In the genomic region with DNA sequence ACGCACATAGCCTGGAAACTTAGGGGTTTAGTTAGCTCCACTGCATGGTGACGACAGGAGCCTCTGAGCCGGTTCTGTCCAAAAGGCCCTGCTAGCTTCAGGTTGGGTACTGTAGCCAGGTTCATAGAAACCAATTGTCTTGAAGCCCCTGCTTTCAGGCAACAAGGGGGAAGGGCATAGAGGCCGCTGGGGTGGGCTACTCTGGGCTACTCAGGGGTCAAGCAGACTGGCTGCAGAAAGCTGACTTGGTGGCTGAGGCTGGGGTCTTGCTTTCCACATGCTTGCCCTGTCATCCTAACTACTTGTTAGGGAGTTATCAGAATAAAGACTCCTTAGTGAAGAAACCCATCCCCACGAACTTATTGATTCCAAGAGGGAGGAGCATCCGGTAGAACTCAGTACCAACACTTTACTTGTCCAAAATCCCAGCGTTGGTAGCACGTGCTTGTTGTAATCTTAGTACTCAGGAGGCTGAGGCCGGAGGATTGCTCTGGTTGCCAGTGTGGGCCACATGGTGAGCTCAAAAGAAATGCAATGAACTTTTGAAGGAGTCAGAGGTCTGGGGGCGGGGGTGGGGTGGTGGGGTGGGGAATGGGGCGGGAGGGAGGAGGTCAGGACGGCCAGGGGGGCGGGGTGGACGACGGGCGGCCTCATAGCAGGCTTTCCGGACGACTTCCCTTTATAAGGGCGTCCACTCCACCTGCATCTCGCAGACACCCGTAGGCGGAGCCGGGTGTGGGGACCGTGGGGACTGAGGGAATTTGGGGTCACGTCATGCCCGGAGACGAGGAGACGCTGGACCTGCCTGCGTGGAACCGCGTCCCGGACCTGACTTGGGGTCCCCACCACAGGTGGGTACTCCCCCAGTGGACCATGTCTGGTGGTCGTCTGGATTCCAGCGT, we compare ENCODE assay signal across 7 mouse cellular contexts. TPM values are rescaled to one million over a fixed set of nuclear protein-coding genes. Genes with fewer than 3 reads are reported as not detected.
DNase-seq lines count a peak whose midpoint lies in the region; ATAC-seq and TF ChIP-seq lines count a peak whose summit lies in the region.

TSS of gene Mcoln2 (plus strand) at position 678 of the 902 bp plus-strand sequence.

- H3K27ac ChIP-seq in CH12.LX (ENCODE audit: insufficient read depth, low read depth): peak within 1 kb of the TSS; percentile 53
- H3K27ac ChIP-seq in heart, embryonic 15.5 days: peak within 1 kb of the TSS; percentile 5; the same call in 1 of the 2 replicates
- no peak within 1 kb of the TSS for H3K27ac ChIP-seq in limb, embryonic 12.5 days
- no peak within 1 kb of the TSS for H3K27ac ChIP-seq in midbrain, embryonic 14.5 days (replicated peaks; ENCODE audit: low read depth, low read length)

- peak; percentile 93 for TF ChIP-seq POLR2A in CH12.LX (IDR thresholded peaks at IDR 0.05; ENCODE audit: low read depth, low read length)

- in situ Hi-C loops in CH12.LX (cut with MboI; ENCODE audit: low pct_ligation_motif_present, low pct_unique_long_range_greater_than_20kb, low sequenced_read_pairs): no loop called here

- 13% methylated on average over 34 of the region's 34 CpGs for WGBS in heart, embryonic 15.5 days
- 11% methylated on average over 32 of the region's 34 CpGs for WGBS in limb, embryonic 12.5 days
- WGBS in midbrain, embryonic 14.5 days: 12% methylated on average over 34 of the region's 34 CpGs

- peaks cover 15% of the 10 kb centered on the region for H3K79me2 ChIP-seq in CH12.LX (replicated peaks; ENCODE audit: control insufficient read depth, extremely low read depth, insufficient read depth, poor library complexity, severe bottlenecking)

- TF ChIP-seq CTCF in CH12.LX (conservative IDR thresholded peaks at IDR 0.05 in 1 of 2, IDR thresholded peaks at IDR 0.05 in 1 of 2; ENCODE audit: low read depth in 2 of 2, low read length in 2 of 2): no peak

- dilution Hi-C loops in CH12.LX (cut with MboI; ENCODE audit: extremely low pct_ligation_motif_present, extremely low pct_unique_long_range_greater_than_20kb, low sequenced_read_pairs): no loop called here

- H3K4me3 ChIP-seq in CH12.LX (replicated peaks in 1 of 3; ENCODE audit: low read depth in 2 of 3, low read length in 2 of 3, poor library complexity in 1 of 3): peak within 1 kb of the TSS; percentile 66 to 82 (median 77)
- peak within 1 kb of the TSS; percentile 55 for H3K4me3 ChIP-seq in heart, embryonic 15.5 days
- peak within 1 kb of the TSS; percentile 46 for H3K4me3 ChIP-seq in limb, embryonic 12.5 days (replicated peaks)
- H3K4me3 ChIP-seq in midbrain, embryonic 14.5 days (replicated peaks; ENCODE audit: low read depth, low read length): peak within 1 kb of the TSS; percentile 34

- ATAC-seq in heart, embryonic 15.5 days (replicated peaks; ENCODE audit: insufficient number of reproducible peaks, insufficient read depth, low FRiP score, low read depth): peak; percentile 28; the same call in 1 of the 2 replicates
- ATAC-seq in limb, embryonic 12.5 days (ENCODE audit: insufficient number of reproducible peaks, insufficient read depth, low FRiP score, low TSS enrichment, low read depth): peak; percentile 53; the same call in 1 of the 2 replicates
- ATAC-seq in midbrain, embryonic 14.5 days (ENCODE audit: low FRiP score, low TSS enrichment): 0 out of 2 replicates have a peak, but pooled peaks have one; percentile 27

- no peak for TF ChIP-seq RAD21 in CH12.LX (IDR thresholded peaks at IDR 0.05; ENCODE audit: low read depth, low read length)

- no peaks in the 10 kb centered on the region for H3K27me3 ChIP-seq in CH12.LX (replicated peaks)
- peaks cover 18% of the 10 kb centered on the region; the same call in 1 of the 2 replicates for H3K27me3 ChIP-seq in heart, embryonic 15.5 days
- H3K27me3 ChIP-seq in limb, embryonic 12.5 days: peaks cover 24% of the 10 kb centered on the region
- H3K27me3 ChIP-seq in midbrain, embryonic 14.5 days (ENCODE audit: control insufficient read depth, insufficient read depth, low read length): peaks cover 26% of the 10 kb centered on the region

- H3K9ac ChIP-seq in CH12.LX (ENCODE audit: insufficient read depth, low read depth): peak within 1 kb of the TSS; percentile 82
- H3K9ac ChIP-seq in heart, embryonic 15.5 days: peak within 1 kb of the TSS; percentile 53
- peak within 1 kb of the TSS; percentile 60 for H3K9ac ChIP-seq in limb, embryonic 12.5 days (replicated peaks)
- peak within 1 kb of the TSS; percentile 34; the same call in 1 of the 2 replicates for H3K9ac ChIP-seq in midbrain, embryonic 14.5 days (replicated peaks; ENCODE audit: low read length)

- no peaks in the 10 kb centered on the region for H3K9me3 ChIP-seq in CH12.LX (replicated peaks; ENCODE audit: low read length)
- no peaks in the 10 kb centered on the region for H3K9me3 ChIP-seq in heart, embryonic 15.5 days (replicated peaks)
- H3K9me3 ChIP-seq in limb, embryonic 12.5 days: 0 out of 2 replicates have a peak, but pooled peaks cover 3% of the 10 kb centered on the region
- H3K9me3 ChIP-seq in midbrain, embryonic 14.5 days (ENCODE audit: control insufficient read depth, low read length): no peaks in the 10 kb centered on the region

- peak; percentile 12; the same call in 1 of the 2 replicates for TF ChIP-seq EP300 in CH12.LX (IDR thresholded peaks at IDR 0.05; ENCODE audit: low read length)

- H3K4me2 ChIP-seq in CH12.LX (ENCODE audit: insufficient read depth, low read depth, poor library complexity, severe bottlenecking): peak within 1 kb of the TSS; percentile 57
- peak within 1 kb of the TSS; percentile 98 for H3K4me2 ChIP-seq in heart, embryonic 15.5 days
- peak within 1 kb of the TSS; percentile 96 for H3K4me2 ChIP-seq in limb, embryonic 12.5 days
- H3K4me2 ChIP-seq in midbrain, embryonic 14.5 days (ENCODE audit: low read length): peak within 1 kb of the TSS; percentile 82

- peak; percentile 46 for DNase-seq in CH12.LX (ENCODE audit: extremely low read depth)
- DNase-seq in Muller cell, postnatal 12 days (ENCODE audit: inconsistent ontology term): peak; percentile 9
- peak; percentile 13 for DNase-seq in midbrain, embryonic 14.5 days
- DNase-seq in right cerebral cortex, adult 2 months (ENCODE audit: low spot score in 2 of 2): no peak
- DNase-seq in urinary bladder, postnatal 10 days (ENCODE audit: low spot score): no peak

- peaks cover 13 to 71% of the 10 kb centered on the region in 2 experiments for H3K4me1 ChIP-seq in CH12.LX (ENCODE audit: control insufficient read depth in 1 of 2, insufficient read depth in 2 of 2)
- H3K4me1 ChIP-seq in heart, embryonic 15.5 days (replicated peaks): peaks cover 17% of the 10 kb centered on the region
- peaks cover 22% of the 10 kb centered on the region for H3K4me1 ChIP-seq in limb, embryonic 12.5 days (replicated peaks)
- peaks cover 8% of the 10 kb centered on the region; the same call in 1 of the 2 replicates for H3K4me1 ChIP-seq in midbrain, embryonic 14.5 days (ENCODE audit: control insufficient read depth, insufficient read depth, low read length)

- H3K36me3 ChIP-seq in CH12.LX (replicated peaks in 1 of 2; ENCODE audit: control insufficient read depth in 1 of 2, insufficient read depth in 1 of 2, low read length in 1 of 2): no peaks in the 10 kb centered on the region
- H3K36me3 ChIP-seq in heart, embryonic 15.5 days: no peaks in the 10 kb centered on the region
- no peaks in the 10 kb centered on the region for H3K36me3 ChIP-seq in limb, embryonic 12.5 days
- no peaks in the 10 kb centered on the region for H3K36me3 ChIP-seq in midbrain, embryonic 14.5 days (ENCODE audit: control insufficient read depth, insufficient read depth, low read length)

TF ChIP-seq in CH12.LX, 34 proteins besides CTCF, POLR2A, EP300 and RAD21:
- TF ChIP-seq USF1 (IDR thresholded peaks at IDR 0.05; ENCODE audit: low read depth, low read length) (no peak), MAFK (IDR thresholded peaks at IDR 0.05; ENCODE audit: insufficient replicate concordance, low read length) (no peak), MYC (IDR thresholded peaks at IDR 0.05; ENCODE audit: low read depth, low read length) (peak; percentile 77; the same call in 1 of the 2 replicates), ETS1 (conservative IDR thresholded peaks at IDR 0.05; ENCODE audit: low read depth, low read length) (no peak), ZC3H11A (IDR thresholded peaks at IDR 0.05; ENCODE audit: low read depth, low read length) (no peak), MAZ (IDR thresholded peaks at IDR 0.05; ENCODE audit: low read depth, low read length) (no peak), IRF4 (IDR thresholded peaks at IDR 0.05; ENCODE audit: low read depth, low read length) (peak; percentile 19; the same call in 1 of the 2 replicates), KAT2A (IDR thresholded peaks at IDR 0.05; ENCODE audit: insufficient replicate concordance, low read length) (no peak), TBP (conservative IDR thresholded peaks at IDR 0.05; ENCODE audit: low read depth, low read length) (no peak; the same call in 1 of the 2 replicates), NELFE (IDR thresholded peaks at IDR 0.05; ENCODE audit: low read depth, low read length) (peak; percentile 84), BHLHE40 (IDR thresholded peaks at IDR 0.05; ENCODE audit: low read depth, low read length) (peak; percentile 70), ZMIZ1 (IDR thresholded peaks at IDR 0.05; ENCODE audit: low read depth, low read length) (peak; percentile 92), CHD2 (IDR thresholded peaks at IDR 0.05; ENCODE audit: low read length) (peak; percentile 23; the same call in 1 of the 2 replicates), ZKSCAN1 (IDR thresholded peaks at IDR 0.05; ENCODE audit: borderline replicate concordance, low read depth, low read length) (no peak), GABPA (IDR thresholded peaks at IDR 0.05; ENCODE audit: insufficient replicate concordance, low read depth, low read length) (no peak), ELF1 (IDR thresholded peaks at IDR 0.05; ENCODE audit: low read depth, low read length) (no peak), SIN3A (IDR thresholded peaks at IDR 0.05; ENCODE audit: low read length) (peak; percentile 56; the same call in 1 of the 2 replicates), CHD1 (IDR thresholded peaks at IDR 0.05; ENCODE audit: low read depth, low read length) (0 out of 2 replicates have a peak, but pooled peaks have one; percentile 11), POLR2AphosphoS2 (IDR thresholded peaks at IDR 0.05; ENCODE audit: low read depth, low read length) (no peak), MAX (IDR thresholded peaks at IDR 0.05; ENCODE audit: low read length) (peak; percentile 84)
TF ChIP-seq in CH12.LX: peak in this region for 9.

RNA-seq across cellular contexts. Expression of gene Mcoln2, which starts in this region (rescaled TPM):
- total RNA-seq in CH12.LX (2012; rRNA removed) (32.0 and 43.8 TPM in 2 replicates), CH12.LX (2014; rRNA removed) (31.0 and 35.8 TPM in 2 replicates)
- 34.9 and 35.1 TPM in 2 replicates for polyA plus RNA-seq in CH12.LX (2012; ENCODE audit: insufficient read length, low read depth)
- 0.35 and 1.7 TPM in 2 replicates for polyA plus RNA-seq in heart, embryonic 15.5 days (2015; fragmentation: Nextera tagmentation; extraction: Ambion mirVana)
- 0.60 and 0.70 TPM in 2 replicates for polyA plus RNA-seq in limb, embryonic 12.5 days (2016; fragmentation: Nextera tagmentation; extraction: Ambion mirVana)
- 0.30 TPM in 1 of 2 replicates, not detected in the other for polyA plus RNA-seq in midbrain, embryonic 14.5 days (2014; fragmentation: Nextera tagmentation; extraction: Ambion mirVana)

Comparison
In these comparisons a context has a peak if more than half of its experiments do, and no peak if none do; other contexts are left out.
1. RNA of gene Mcoln2 (polyA plus RNA-seq): 34.9 to 35.1 TPM in CH12.LX; 0.60 to 0.70 TPM in limb, embryonic 12.5 days, 0.35 to 1.7 TPM in heart, embryonic 15.5 days and 0.30 TPM in midbrain, embryonic 14.5 days; every median in the first group is over 10 times any median in the second.
2. Peak in ATAC-seq, H3K4me3 ChIP-seq, H3K9ac ChIP-seq and H3K4me2 ChIP-seq in limb, embryonic 12.5 days; RNA of the gene not detected or under 1 TPM.
3. Peak in DNase-seq, ATAC-seq, H3K4me3 ChIP-seq, H3K9ac ChIP-seq and H3K4me2 ChIP-seq in midbrain, embryonic 14.5 days; RNA of the gene not detected or under 1 TPM.
4. DNase-seq: peak in CH12.LX (single experiment) and Muller cell, postnatal 12 days (single experiment); none in right cerebral cortex, adult 2 months (0 of 2) and urinary bladder, postnatal 10 days (single experiment).
5. H3K27ac ChIP-seq: peak in CH12.LX (single experiment) and heart, embryonic 15.5 days (single experiment); none in limb, embryonic 12.5 days (single experiment) and midbrain, embryonic 14.5 days (single experiment).
6. Peak in every context shown above with its lines, with median percentiles within 50 percentile points of each other: H3K4me2 ChIP-seq, H3K4me3 ChIP-seq, H3K9ac ChIP-seq and ATAC-seq.